Mouse (Mus musculus) limb, embryonic 11.5 days (tissue): ENCODE results near the gene Armc10. TPM values are rescaled to one million over a fixed set of nuclear protein-coding genes. Genes with fewer than 3 reads are reported as not detected.
"Not testable (repeated sequence)": the region's sequence is repeated elsewhere in the genome, so short reads cannot be mapped to it uniquely, and the experiment has no call there.

ENCODE experiments used
- ATAC-seq: fragments of 200-750 bp; cut with Nextera tagmentation; 2 replicates; pipeline ENCODE4 v1.8.0; 2017; ENCODE audit warnings: low read depth; ENCODE audit not compliant: insufficient number of reproducible peaks, low FRiP score, low TSS enrichment
- DNase-seq: peaks from one replicate; pipeline ENCODE4 v3.0.0-alpha.2; 2015; ENCODE audit warnings: low spot score
- H3K27ac ChIP-seq: fragments of 300-500 bp; sonication (generic); replicated peaks from 2 replicates; pipeline ENCODE4 v1.5.1; 2014; ENCODE audit warnings: low read depth, mild to moderate bottlenecking, low read length
- H3K27me3 ChIP-seq: fragments of 300-500 bp; sonication (generic); 2 replicates; pipeline ENCODE4 v1.6.1; 2014; ENCODE audit warnings: mild to moderate bottlenecking, low read length, mixed read lengths; ENCODE audit not compliant: control insufficient read depth, insufficient read depth
- H3K36me3 ChIP-seq: fragments of 300-500 bp; sonication (generic); 2 replicates; pipeline ENCODE4 v1.6.1; 2014; ENCODE audit warnings: mild to moderate bottlenecking, low read length, moderate library complexity, mixed read lengths; ENCODE audit not compliant: control insufficient read depth, insufficient read depth
- H3K4me1 ChIP-seq: fragments of 300-500 bp; sonication (generic); 2 replicates; pipeline ENCODE4 v1.6.1; 2014; ENCODE audit warnings: low read length, mixed read lengths; ENCODE audit not compliant: control insufficient read depth, insufficient read depth
- H3K4me2 ChIP-seq: fragments of 300-500 bp; sonication (generic); 2 replicates; pipeline ENCODE4 v1.6.1; 2014; ENCODE audit warnings: low read depth, mild to moderate bottlenecking, moderate library complexity; ENCODE audit not compliant: severe bottlenecking
- H3K4me3 ChIP-seq: fragments of 300-500 bp; sonication (generic); 2 replicates; pipeline ENCODE4 v1.5.1; 2014; ENCODE audit warnings: low read depth, low read length
- H3K9ac ChIP-seq: fragments of 300-500 bp; sonication (generic); 2 replicates; pipeline ENCODE4 v1.6.1; 2014; ENCODE audit warnings: mild to moderate bottlenecking, low read length
- H3K9me3 ChIP-seq: fragments of 300-500 bp; sonication (generic); 2 replicates; pipeline ENCODE4 v1.6.1; 2016; ENCODE audit warnings: low read length; ENCODE audit not compliant: control insufficient read depth
- WGBS: fragments of 180-500 bp; shearing (Covaris S2); extraction: QIAGEN DNeasy Blood & Tissue Kit; methylation state at CpG from one replicate; pipeline ENCODE4 v1.1.7; 2014; 5-methylcytosine and 5-hydroxymethylcytosine counted together
- polyA plus RNA-seq: library from polyadenylated mRNA; unstranded; fragments of >200 nt; fragmentation: Nextera tagmentation; extraction: Ambion mirVana; gene quantifications from 2 replicates; pipeline ENCODE4 v1.2.1, GENCODE M21; 2014

Gene Armc10
- polyA plus RNA-seq, 1 experiment from 2014 or later: 91.9 TPM

- Histone ChIP-seq H3K27ac (no peak overlapping the region), H3K4me1 (no peaks in the 10 kb centered on the region), H3K36me3 (no peaks in the 10 kb centered on the region), H3K9ac (no peak overlapping the region), H3K9me3 (no peaks in the 10 kb centered on the region), H3K27me3 (no peaks in the 10 kb centered on the region), H3K4me2 (no peak overlapping the region), H3K4me3 (no peak overlapping the region)
- DNase-seq (no peak), ATAC-seq (no peak)
- WGBS: 77% methylated on average over 4 of the region's 4 CpGs
These were observed 41.4 kb downstream of the Armc10 start for GRCm38 (mm10) chr5:21687042-21687441.

- ATAC-seq (no peak), DNase-seq (no peak)
- H3K27me3 ChIP-seq: no peaks in the 10 kb centered on the region
- H3K36me3 ChIP-seq: no peaks in the 10 kb centered on the region
- no peaks in the 10 kb centered on the region for H3K4me1 ChIP-seq
- 94% methylated on average over 5 of the region's 5 CpGs for WGBS
- no peaks in the 10 kb centered on the region for H3K9me3 ChIP-seq
- H3K9ac ChIP-seq: no peak overlapping the region
- no peak overlapping the region for H3K4me3 ChIP-seq
- no peak overlapping the region for H3K4me2 ChIP-seq
- H3K27ac ChIP-seq: no peak overlapping the region
These were observed 46.6 kb downstream of the Armc10 start for GRCm38 (mm10) chr5:21692230-21692629.

DNA sequence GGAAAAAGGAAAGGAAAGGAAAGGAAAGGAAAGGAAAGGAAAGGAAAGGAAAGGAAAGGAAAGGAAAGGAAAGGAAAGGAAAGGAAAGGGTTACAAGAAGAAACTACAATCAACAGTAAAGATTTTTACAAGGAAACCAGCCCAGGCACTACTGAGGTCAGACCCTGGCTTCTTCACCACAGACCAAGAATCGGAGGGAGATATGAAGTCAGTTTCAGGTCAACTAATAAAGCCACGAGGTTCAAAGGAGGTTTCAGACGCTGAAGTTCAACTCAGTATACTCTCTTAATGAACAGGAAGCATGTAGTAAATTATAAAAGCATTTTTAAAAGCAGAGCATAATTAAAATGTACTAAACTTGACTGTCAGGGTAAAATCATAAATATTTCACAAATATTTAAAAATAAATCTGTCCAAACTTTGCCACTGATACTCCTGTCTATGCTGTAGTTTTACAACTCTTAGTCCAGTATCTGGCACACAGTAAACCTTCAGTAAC is 47.8 kb downstream of the Armc10 start:
- DNase-seq: no peak
- Histone ChIP-seq H3K4me2 (no peak overlapping the region), H3K9me3 (no peaks in the 10 kb centered on the region), H3K4me3 (no peak overlapping the region), H3K9ac (no peak overlapping the region), H3K27ac (no peak overlapping the region), H3K36me3 (no peaks in the 10 kb centered on the region), H3K4me1 (no peaks in the 10 kb centered on the region), H3K27me3 (no peaks in the 10 kb centered on the region)
- no peak for ATAC-seq
- 27% methylated on average over 3 of the region's 3 CpGs for WGBS

DNA sequence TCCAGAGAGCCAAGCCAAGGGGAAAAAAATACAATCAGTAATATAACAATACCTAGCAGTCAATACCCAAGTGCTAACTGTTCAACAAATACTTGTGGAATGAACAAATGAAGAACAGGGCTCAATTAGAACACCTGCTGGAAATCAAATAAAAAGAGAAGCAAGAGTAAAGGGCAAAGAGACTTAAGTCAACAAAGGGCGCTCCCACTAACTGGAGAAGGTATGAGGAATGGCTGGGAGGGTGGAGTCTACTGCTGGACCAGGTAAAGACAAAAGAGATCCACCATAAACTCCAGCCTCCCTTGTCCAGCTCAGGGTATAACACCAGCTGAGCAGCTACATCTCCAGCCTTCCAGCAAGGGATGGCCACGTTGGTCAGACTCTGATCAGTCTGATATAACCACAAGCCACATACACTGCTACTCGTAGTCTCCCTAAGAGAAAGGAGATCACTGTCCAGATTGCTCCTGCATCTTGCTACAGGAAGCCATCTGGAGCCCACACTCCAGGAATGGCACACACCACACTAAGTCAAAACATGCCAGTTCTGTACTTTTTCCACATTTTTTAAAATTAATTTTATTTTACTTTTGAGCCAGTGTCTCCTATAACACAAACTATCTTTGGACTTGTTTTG is 49.4 kb downstream of the Armc10 start:
- H3K9ac ChIP-seq: no peak overlapping the region
- H3K27me3 ChIP-seq: no peaks in the 10 kb centered on the region
- no peak overlapping the region for H3K27ac ChIP-seq
- no peaks in the 10 kb centered on the region for H3K4me1 ChIP-seq
- no peak overlapping the region for H3K4me2 ChIP-seq
- no peaks in the 10 kb centered on the region for H3K36me3 ChIP-seq
- WGBS: 92% methylated on average over 3 of the region's 3 CpGs
- no peak overlapping the region for H3K4me3 ChIP-seq
- H3K9me3 ChIP-seq: no peaks in the 10 kb centered on the region
- no peak for DNase-seq
- no peak for ATAC-seq

GRCm38 (mm10) chr5:21699555-21699954 is 53.9 kb downstream of the Armc10 start:
- not testable (repeated sequence) for H3K27me3 ChIP-seq, H3K27ac ChIP-seq, H3K9me3 ChIP-seq, H3K4me2 ChIP-seq, H3K36me3 ChIP-seq, DNase-seq, H3K4me1 ChIP-seq, ATAC-seq, H3K9ac ChIP-seq, H3K4me3 ChIP-seq
- 91% methylated on average over 3 of the region's 3 CpGs for WGBS

DNA sequence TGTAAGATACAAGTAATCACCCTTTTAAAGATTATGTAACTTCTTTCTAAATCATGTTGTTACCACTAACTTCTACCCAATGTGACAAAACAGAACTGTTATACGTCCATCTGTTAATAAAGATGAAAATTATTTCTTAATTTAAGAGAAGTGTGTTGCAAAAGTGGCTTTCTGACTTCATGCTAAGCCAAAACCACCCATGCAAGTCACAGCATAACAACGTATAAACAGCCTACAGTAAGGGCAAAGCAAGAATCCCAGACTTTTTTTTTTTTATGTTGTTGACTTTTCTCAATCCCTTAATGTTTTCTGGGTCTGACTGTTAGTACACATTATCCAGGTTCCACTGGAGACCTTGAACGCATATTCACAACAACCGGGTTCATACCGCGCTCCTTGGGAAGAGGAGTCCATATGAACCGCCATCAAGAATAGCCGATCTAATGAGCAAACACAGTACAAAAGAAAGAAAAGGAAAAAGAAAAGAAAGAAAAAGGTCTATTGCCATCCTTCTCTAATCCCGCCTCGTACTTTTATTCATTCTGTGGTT is 54.7 kb downstream of the Armc10 start:
- Histone ChIP-seq H3K4me1 (no peaks in the 10 kb centered on the region), H3K9ac (no peak overlapping the region), H3K36me3 (no peaks in the 10 kb centered on the region), H3K9me3 (no peaks in the 10 kb centered on the region), H3K4me3 (peak overlapping the region; percentile 73), H3K27me3 (no peaks in the 10 kb centered on the region), H3K4me2 (peak overlapping the region; percentile 65), H3K27ac (no peak overlapping the region)
- DNase-seq (no peak), ATAC-seq (no peak)
- 19% methylated on average over 10 of the region's 10 CpGs for WGBS

GRCm38 (mm10) chr5:21700934-21701333 is 55.3 kb downstream of the Armc10 start:
- H3K27me3 ChIP-seq: no peaks in the 10 kb centered on the region
- peak overlapping the region; percentile 65 for H3K4me2 ChIP-seq
- no peaks in the 10 kb centered on the region for H3K36me3 ChIP-seq
- DNase-seq (no peak), ATAC-seq (peak; percentile 66; the same call in 1 of the 2 replicates)
- peak overlapping the region; percentile 24 for H3K9ac ChIP-seq
- peak overlapping the region; percentile 73 for H3K4me3 ChIP-seq
- no peaks in the 10 kb centered on the region for H3K9me3 ChIP-seq
- H3K27ac ChIP-seq: peak overlapping the region; percentile 21; the same call in 1 of the 2 replicates
- H3K4me1 ChIP-seq: no peaks in the 10 kb centered on the region
- WGBS: under 1% methylated on average over 22 of the region's 22 CpGs

- H3K4me1 ChIP-seq: no peaks in the 10 kb centered on the region
- no peaks in the 10 kb centered on the region for H3K27me3 ChIP-seq
- H3K36me3 ChIP-seq: no peaks in the 10 kb centered on the region
- no peaks in the 10 kb centered on the region for H3K9me3 ChIP-seq
- WGBS: under 1% methylated on average over 43 of the region's 59 CpGs
- H3K27ac ChIP-seq: peak within 1 kb of the TSS; percentile 90
- peak within 1 kb of the TSS; percentile 90 for H3K9ac ChIP-seq
- ATAC-seq (peak; percentile 99), DNase-seq (peak; percentile 98)
- peak within 1 kb of the TSS; percentile 73 for H3K4me3 ChIP-seq
- peak within 1 kb of the TSS; percentile 65 for H3K4me2 ChIP-seq
These were observed 55.9 kb downstream of the Armc10 start, which contains the start of gene Napepld for GRCm38 (mm10) chr5:21701351-21702008. TSS of gene Napepld (minus strand) at chr5:21701396.
